Mouse (Mus musculus) adrenal gland, postnatal 36 days (tissue): ENCODE measurements around the gene Dbi. TPM values are rescaled to one million over a fixed set of nuclear protein-coding genes. Genes with fewer than 3 reads are reported as not detected.

Experiments used
- DNase-seq, 2 experiments: peaks; one replicate each; pipeline ENCODE4 v3.0.0; 2021; ENCODE audit warnings: mixed read lengths in 1 of 2
- total RNA-seq, 2 experiments: library from RNA; stranded (reverse); gene quantifications; 2 replicates each; pipeline ENCODE4 v1.2.3; 2021

Gene Dbi
- total RNA-seq, 2 experiments from 2014 or later: 862 to 1,322 TPM

- no peak for DNase-seq
Measured at GRCm38 (mm10) chr1:120122634-120123383, 1.9 kb upstream of the Dbi start.

GRCm38 (mm10) chr1:120121930-120122530, 1.2 kb upstream of the Dbi start:
- no peak for DNase-seq

GRCm38 (mm10) chr1:120120141-120120968, 523 bp downstream of the Dbi start:
- peak; percentile 77 to 83 for DNase-seq

- DNase-seq: peak in 1 of 2 experiments; percentile 25
Measured at GRCm38 (mm10) chr1:120119389-120119788, 1.5 kb downstream of the Dbi start.

- no peak for DNase-seq
Measured at GRCm38 (mm10) chr1:120118854-120119253, 2.0 kb downstream of the Dbi start.

- peak; percentile 76 to 77 for DNase-seq
Measured at GRCm38 (mm10) chr1:120116106-120116505, 4.8 kb downstream of the Dbi start.

GRCm38 (mm10) chr1:120115671-120116081, 5.2 kb downstream of the Dbi start:
- DNase-seq: peak; percentile 64 to 75

- DNase-seq: peak; percentile 33 to 34
Measured at GRCm38 (mm10) chr1:120112251-120113187, 8.4 kb downstream of the Dbi start.

- DNase-seq: no peak
Measured at GRCm38 (mm10) chr1:120111766-120112165, 9.1 kb downstream of the Dbi start.

- no peak for DNase-seq
Measured at GRCm38 (mm10) chr1:120109741-120110432, 11.0 kb downstream of the Dbi start.

- DNase-seq: peak in 1 of 2 experiments; percentile 27
Measured at GRCm38 (mm10) chr1:120105556-120105959, 15.3 kb downstream of the Dbi start.

GRCm38 (mm10) chr1:120101227-120101609, 19.7 kb downstream of the Dbi start:
- DNase-seq: no peak

GRCm38 (mm10) chr1:120100456-120101226, 20.2 kb downstream of the Dbi start:
- DNase-seq: peak in 1 of 2 experiments; percentile 37

GRCm38 (mm10) chr1:120099483-120099882, 21.4 kb downstream of the Dbi start:
- DNase-seq: peak in 1 of 2 experiments; percentile 27

GRCm38 (mm10) chr1:120098327-120098726, 22.6 kb downstream of the Dbi start:
- DNase-seq: peak; percentile 75

GRCm38 (mm10) chr1:120094920-120095319, 26.0 kb downstream of the Dbi start:
- DNase-seq: no peak

GRCm38 (mm10) chr1:120093482-120094134, 27.3 kb downstream of the Dbi start:
- peak; percentile 91 to 92 for DNase-seq

GRCm38 (mm10) chr1:120090880-120091570, 29.9 kb downstream of the Dbi start:
- no peak for DNase-seq

- DNase-seq: no peak
Measured at GRCm38 (mm10) chr1:120089180-120089579, 31.7 kb downstream of the Dbi start.
